30 mouse cellular contexts compared by ENCODE assay signal in genomic region chr6:51603691-51604090, GRCm38 (mm10).
DNase-seq lines count a peak whose midpoint lies in the region; ATAC-seq and TF ChIP-seq lines count a peak whose summit lies in the region.
"Had no signal": no experiment of that assay in that cellular context is flagged by ENCODE, and none has a peak within 500 bp of the region (broad histone marks: within the 10 kb centered on the region; RNA-seq: fewer than 3 reads in every experiment).

No protein-coding gene starts in this region.

- no peak overlapping the region for H3K4me3 ChIP-seq in hindbrain, embryonic 12.5 days
- no peak overlapping the region for H3K4me3 ChIP-seq in hindbrain, postnatal 0 days (ENCODE audit: low read length)
- H3K4me3 ChIP-seq in midbrain, embryonic 13.5 days (replicated peaks) = no peak overlapping the region
- H3K4me3 ChIP-seq in midbrain, embryonic 16.5 days (ENCODE audit: low read depth, low read length) = no peak overlapping the region
- H3K4me3 ChIP-seq: erythroblast, embryonic 14.5 days; forebrain, embryonic 13.5 days; heart, embryonic 12.5 days; intestine, embryonic 15.5 days; layer of hippocampus, adult 2 months; left cerebral cortex, adult 2 months; limb, embryonic 13.5 days; lung, embryonic 15.5 days; megakaryocyte, embryonic 14.5 days had no signal

- peaks cover 18% of the 10 kb centered on the region for H3K4me1 ChIP-seq in hindbrain, embryonic 12.5 days
- no peaks in the 10 kb centered on the region for H3K4me1 ChIP-seq in hindbrain, postnatal 0 days (ENCODE audit: insufficient read depth, low read length)
- peaks cover 42% of the 10 kb centered on the region for H3K4me1 ChIP-seq in midbrain, embryonic 13.5 days (replicated peaks)
- H3K4me1 ChIP-seq in midbrain, embryonic 16.5 days (ENCODE audit: control insufficient read depth, insufficient read depth, low read length) = peaks cover 34% of the 10 kb centered on the region
- H3K4me1 ChIP-seq: intestine, embryonic 15.5 days; limb, embryonic 13.5 days; lung, embryonic 15.5 days; megakaryocyte, embryonic 14.5 days had no signal

- no peak for DNase-seq in hindbrain, postnatal 0 days (ENCODE audit: low spot score)
- DNase-seq in thymus, postnatal 14 days = no peak
- DNase-seq: adrenal gland, postnatal 25 days; cerebellum, adult 11-12 months; cerebellum, postnatal 10 days; gastrocnemius, postnatal 14 days; heart, adult 18-20 months; heart, postnatal 4 days; kidney, adult 2 months; kidney, postnatal 36 days; right cerebral cortex, adult 18-20 months; spleen, adult 18-20 months; thymus, adult 2 months; thymus, postnatal 4 days had no signal

- peak overlapping the region; percentile 85; the same call in 1 of the 2 replicates for H3K27ac ChIP-seq in hindbrain, embryonic 12.5 days
- no peak overlapping the region for H3K27ac ChIP-seq in hindbrain, postnatal 0 days
- peak overlapping the region; percentile 84 for H3K27ac ChIP-seq in midbrain, embryonic 13.5 days
- no peak overlapping the region; the same call in 1 of the 2 replicates for H3K27ac ChIP-seq in midbrain, embryonic 16.5 days (ENCODE audit: low read length)
- H3K27ac ChIP-seq: intestine, embryonic 15.5 days; layer of hippocampus, adult 2 months; left cerebral cortex, adult 2 months; limb, embryonic 13.5 days; lung, embryonic 15.5 days had no signal

- no peak for TF ChIP-seq CTCF in hindbrain, postnatal 0 days (IDR thresholded peaks at IDR 0.05; ENCODE audit: low read depth)

- ATAC-seq in hindbrain, embryonic 12.5 days (ENCODE audit: low FRiP score) = no peak
- ATAC-seq in hindbrain, postnatal 0 days = no peak
- no peak for ATAC-seq in midbrain, embryonic 13.5 days
- no peak for ATAC-seq in midbrain, embryonic 16.5 days
- ATAC-seq in common myeloid progenitor, adult 5-6 weeks (replicated peaks; ENCODE audit: low read depth, poor library complexity, severe bottlenecking) = peak; percentile 77
- peak; percentile 69 for ATAC-seq in megakaryocyte progenitor cell, adult 5-6 weeks (replicated peaks; ENCODE audit: poor library complexity)
- ATAC-seq: CD4-positive, CD25-positive, alpha-beta regulatory T cell, adult 4 months; forebrain, embryonic 13.5 days; intestine, embryonic 15.5 days had no signal

- no peaks in the 10 kb centered on the region for H3K27me3 ChIP-seq in hindbrain, embryonic 12.5 days
- no peaks in the 10 kb centered on the region for H3K27me3 ChIP-seq in hindbrain, postnatal 0 days (ENCODE audit: insufficient read depth, low read length)
- H3K27me3 ChIP-seq in midbrain, embryonic 13.5 days = no peaks in the 10 kb centered on the region
- H3K27me3 ChIP-seq in midbrain, embryonic 16.5 days (ENCODE audit: control insufficient read depth, insufficient read depth, low read depth, low read length) = no peaks in the 10 kb centered on the region
- H3K27me3 ChIP-seq: forebrain, embryonic 13.5 days; heart, embryonic 12.5 days; intestine, embryonic 15.5 days; limb, embryonic 13.5 days; lung, embryonic 15.5 days had no signal

- no peaks in the 10 kb centered on the region for H3K36me3 ChIP-seq in hindbrain, embryonic 12.5 days
- H3K36me3 ChIP-seq in hindbrain, postnatal 0 days (ENCODE audit: insufficient read depth, low read length) = no peaks in the 10 kb centered on the region
- H3K36me3 ChIP-seq in midbrain, embryonic 13.5 days = no peaks in the 10 kb centered on the region
- no peaks in the 10 kb centered on the region for H3K36me3 ChIP-seq in midbrain, embryonic 16.5 days (ENCODE audit: control insufficient read depth, insufficient read depth, low read length)
- H3K36me3 ChIP-seq: heart, embryonic 12.5 days; intestine, embryonic 15.5 days; limb, embryonic 13.5 days; lung, embryonic 15.5 days had no signal

- no peaks in the 10 kb centered on the region for H3K9me3 ChIP-seq in hindbrain, embryonic 12.5 days (replicated peaks)
- no peaks in the 10 kb centered on the region for H3K9me3 ChIP-seq in hindbrain, postnatal 0 days (ENCODE audit: low read length)
- no peaks in the 10 kb centered on the region for H3K9me3 ChIP-seq in midbrain, embryonic 13.5 days
- H3K9me3 ChIP-seq in midbrain, embryonic 16.5 days (replicated peaks; ENCODE audit: control insufficient read depth, low read length, poor library complexity, severe bottlenecking) = no peaks in the 10 kb centered on the region
- H3K9me3 ChIP-seq: forebrain, embryonic 13.5 days; intestine, embryonic 15.5 days; limb, embryonic 13.5 days; lung, embryonic 15.5 days had no signal

- H3K4me2 ChIP-seq in hindbrain, embryonic 12.5 days (replicated peaks) = no peak overlapping the region
- H3K4me2 ChIP-seq in hindbrain, postnatal 0 days (ENCODE audit: low read depth, low read length) = no peak overlapping the region
- H3K4me2 ChIP-seq in midbrain, embryonic 13.5 days (replicated peaks) = no peak overlapping the region
- H3K4me2 ChIP-seq in midbrain, embryonic 16.5 days (ENCODE audit: low read length) = no peak overlapping the region
- H3K4me2 ChIP-seq: forebrain, embryonic 13.5 days; heart, embryonic 12.5 days; intestine, embryonic 15.5 days; limb, embryonic 13.5 days; liver, embryonic 11.5 days; lung, embryonic 15.5 days had no signal

- 89% methylated on average over 10 of the region's 10 CpGs for WGBS in hindbrain, embryonic 12.5 days
- 90% methylated on average over 10 of the region's 10 CpGs for WGBS in hindbrain, postnatal 0 days
- WGBS in midbrain, embryonic 13.5 days = 87% methylated on average over 10 of the region's 10 CpGs
- 86% methylated on average over 10 of the region's 10 CpGs for WGBS in midbrain, embryonic 16.5 days

- no peak overlapping the region for H3K9ac ChIP-seq in hindbrain, embryonic 12.5 days
- no peak overlapping the region for H3K9ac ChIP-seq in hindbrain, postnatal 0 days (replicated peaks; ENCODE audit: low read length)
- no peak overlapping the region for H3K9ac ChIP-seq in midbrain, embryonic 13.5 days (replicated peaks)
- H3K9ac ChIP-seq in midbrain, embryonic 16.5 days (ENCODE audit: low read depth, low read length) = no peak overlapping the region
- H3K9ac ChIP-seq: forebrain, embryonic 13.5 days; heart, embryonic 12.5 days; intestine, embryonic 15.5 days; limb, embryonic 13.5 days; lung, embryonic 15.5 days had no signal

Comparison
In these comparisons a context has a peak if more than half of its experiments do, and no peak if none do; other contexts are left out.
1. H3K27ac ChIP-seq: peak in hindbrain, embryonic 12.5 days (single experiment) and midbrain, embryonic 13.5 days (single experiment); none in hindbrain, postnatal 0 days (single experiment) and midbrain, embryonic 16.5 days (single experiment).
2. ATAC-seq: peak in common myeloid progenitor, adult 5-6 weeks (single experiment) and megakaryocyte progenitor cell, adult 5-6 weeks (single experiment); none in hindbrain, embryonic 12.5 days (single experiment), hindbrain, postnatal 0 days (single experiment), midbrain, embryonic 13.5 days (single experiment) and midbrain, embryonic 16.5 days (single experiment).